Mouse (Mus musculus) MEL (cell line): Measurements from ENCODE around the gene Dynll2. TPM values are rescaled to one million over a fixed set of nuclear protein-coding genes. Genes with fewer than 3 reads are reported as not detected.

Experiments used
- DNase-seq: peaks from one replicate; pipeline ENCODE4 v3.0.0; 2011; ENCODE audit warnings: low read depth, low spot score
- H3K27ac ChIP-seq: 2 replicates; pipeline ENCODE4 v1.5.1; 2012; ENCODE audit warnings: low read depth, mild to moderate bottlenecking, control low read depth, low read length, moderate library complexity; ENCODE audit not compliant: control insufficient read depth
- H3K27me3 ChIP-seq, 2 experiments: fragments of 150-350 bp in 1 of 2; sonication (generic) in 1 of 2; 2 replicates each; pipeline ENCODE4 v1.6.1; 2012; ENCODE audit warnings: low read length in 2 of 2, mild to moderate bottlenecking in 2 of 2, improper control_type of control experiment in 1 of 2, moderate library complexity in 1 of 2; ENCODE audit not compliant: insufficient read depth in 2 of 2, control insufficient read depth in 1 of 2
- H3K36me3 ChIP-seq, 2 experiments: 2 replicates each; pipeline ENCODE4 v1.6.1; 2012 to 2014; ENCODE audit warnings: low read length in 2 of 2, improper control_type of control experiment in 1 of 2, inconsistent platforms in 1 of 2, mild to moderate bottlenecking in 1 of 2; ENCODE audit not compliant: insufficient read depth in 2 of 2, control insufficient read depth in 1 of 2
- H3K4me1 ChIP-seq, 2 experiments: fragments of 150-350 bp in 1 of 2; sonication (generic) in 1 of 2; 2 replicates each; pipeline ENCODE4 v1.6.1; 2012; ENCODE audit warnings: low read length in 2 of 2, improper control_type of control experiment in 1 of 2, mild to moderate bottlenecking in 1 of 2; ENCODE audit not compliant: insufficient read depth in 2 of 2, control insufficient read depth in 1 of 2
- H3K4me3 ChIP-seq, 2 experiments: fragments of 150-350 bp in 1 of 2; sonication (generic) in 1 of 2; 2 replicates each; pipeline ENCODE4 v1.5.1; 2012; ENCODE audit warnings: low read depth in 2 of 2, low read length in 2 of 2, mild to moderate bottlenecking in 2 of 2, moderate library complexity in 2 of 2, control low read depth in 1 of 2, improper control_type of control experiment in 1 of 2; ENCODE audit not compliant: control insufficient read depth in 1 of 2, insufficient read depth in 1 of 2
- H3K79me2 ChIP-seq: 2 replicates; pipeline ENCODE4 v1.6.1; 2012; ENCODE audit warnings: mild to moderate bottlenecking, low read length, moderate library complexity; ENCODE audit not compliant: control insufficient read depth, poor library complexity, insufficient read depth
- H3K9ac ChIP-seq: 2 replicates; pipeline ENCODE4 v1.6.1; 2012; ENCODE audit warnings: low read depth, mild to moderate bottlenecking, control low read depth, low read length, moderate library complexity; ENCODE audit not compliant: control insufficient read depth, poor library complexity, severe bottlenecking
- H3K9me3 ChIP-seq: fragments of 150-350 bp; sonication (generic); replicated peaks from 2 replicates; pipeline ENCODE4 v1.6.1; 2012; ENCODE audit warnings: mild to moderate bottlenecking, low read length, improper control_type of control experiment, moderate library complexity; ENCODE audit not compliant: insufficient read depth
- ETS1 ChIP-seq: IDR thresholded peaks from 2 replicates; pipeline ENCODE4 v1.6.1; 2012; ENCODE audit warnings: low read depth, mild to moderate bottlenecking, inconsistent platforms, low read length, improper control_type of control experiment, moderate library complexity
- HCFC1 ChIP-seq: IDR thresholded peaks from 2 replicates; pipeline ENCODE4 v1.6.1; 2012; ENCODE audit warnings: low read depth, mild to moderate bottlenecking, inconsistent platforms, low read length, improper control_type of control experiment, moderate library complexity
- MAX ChIP-seq: IDR thresholded peaks from 2 replicates; pipeline ENCODE4 v1.6.1; 2011; ENCODE audit warnings: low read length, improper control_type of control experiment
- MXI1 ChIP-seq: IDR thresholded peaks from 2 replicates; pipeline ENCODE4 v1.6.1; 2011; ENCODE audit warnings: mild to moderate bottlenecking, low read depth, low read length, improper control_type of control experiment
- MYB ChIP-seq: IDR thresholded peaks from 2 replicates; pipeline ENCODE4 v1.6.1; 2011; ENCODE audit warnings: mild to moderate bottlenecking, low read depth, low read length, improper control_type of control experiment
- POLR2AphosphoS2 ChIP-seq: IDR thresholded peaks from 2 replicates; pipeline ENCODE4 v1.6.1; 2011; ENCODE audit warnings: low read length, improper control_type of control experiment
- RCOR1 ChIP-seq: IDR thresholded peaks from 2 replicates; pipeline ENCODE4 v1.6.1; 2012; ENCODE audit warnings: low read depth, mild to moderate bottlenecking, inconsistent platforms, low read length, improper control_type of control experiment
- SIN3A ChIP-seq: IDR thresholded peaks from 2 replicates; pipeline ENCODE4 v1.6.1; 2012; ENCODE audit warnings: low read length, improper control_type of control experiment, inconsistent platforms
- SMC3 ChIP-seq: IDR thresholded peaks from 2 replicates; pipeline ENCODE4 v1.6.1; 2011; ENCODE audit warnings: low read depth, low read length, improper control_type of control experiment
- TBP ChIP-seq: IDR thresholded peaks from 2 replicates; pipeline ENCODE4 v1.8.0; 2011; ENCODE audit warnings: low read depth, low read length, improper control_type of control experiment
- UBTF ChIP-seq: IDR thresholded peaks from 2 replicates; pipeline ENCODE4 v1.6.1; 2012; ENCODE audit warnings: low read depth, mild to moderate bottlenecking, inconsistent platforms, low read length, improper control_type of control experiment, moderate library complexity, borderline replicate concordance; ENCODE audit not compliant: insufficient read depth
- USF1 ChIP-seq: IDR thresholded peaks from 2 replicates; pipeline ENCODE4 v1.6.1; 2014; ENCODE audit warnings: low read depth, mild to moderate bottlenecking, inconsistent platforms, low read length, improper control_type of control experiment, moderate library complexity
- ZC3H11A ChIP-seq: IDR thresholded peaks from 2 replicates; pipeline ENCODE4 v1.6.1; 2012; ENCODE audit warnings: low read depth, mild to moderate bottlenecking, inconsistent platforms, low read length, improper control_type of control experiment
- ZMIZ1 ChIP-seq: IDR thresholded peaks from 2 replicates; pipeline ENCODE4 v1.6.1; 2012; ENCODE audit warnings: low read depth, mild to moderate bottlenecking, inconsistent platforms, low read length, improper control_type of control experiment, moderate library complexity
- ZNF384 ChIP-seq: IDR thresholded peaks from 2 replicates; pipeline ENCODE4 v1.6.1; 2012; ENCODE audit warnings: low read depth, mild to moderate bottlenecking, inconsistent platforms, low read length, improper control_type of control experiment
- polyA plus RNA-seq, 2 experiments: library from polyadenylated mRNA; stranded (reverse) in 1 of 2; unstranded in 1 of 2; fragments of >175 nt in 1 of 2; fragments of >200 nt in 1 of 2; gene quantifications; 2 replicates each; pipeline versions ENCODE4 v1.2.1 to v1.2.4; 2012; ENCODE audit warnings: low replicate concordance in 2 of 2, low read depth in 1 of 2; ENCODE audit not compliant: insufficient read length in 2 of 2, insufficient read depth in 1 of 2, missing spikeins in 1 of 2
- total RNA-seq: library from RNA; depleted of rRNA; stranded (reverse); fragments of 300-350 nt; gene quantifications from 2 replicates; pipeline ENCODE4 v1.2.3, GENCODE M21; 2012

Dynll2 gene
- total and polyA plus RNA-seq, 3 experiments: 38.6 to 124 (median 75.8) TPM

GRCm38 (mm10) chr11:87986831-87987793, at the start of gene Dynll2 (continued):
- TF ChIP-seq USF1 (no peak), ZC3H11A (no peak), MAX (0 out of 2 replicates have a peak, but pooled peaks have one; percentile 23), HCFC1 (peak; percentile 74), MXI1 (peak; percentile 80), MYB (no peak)

DNA sequence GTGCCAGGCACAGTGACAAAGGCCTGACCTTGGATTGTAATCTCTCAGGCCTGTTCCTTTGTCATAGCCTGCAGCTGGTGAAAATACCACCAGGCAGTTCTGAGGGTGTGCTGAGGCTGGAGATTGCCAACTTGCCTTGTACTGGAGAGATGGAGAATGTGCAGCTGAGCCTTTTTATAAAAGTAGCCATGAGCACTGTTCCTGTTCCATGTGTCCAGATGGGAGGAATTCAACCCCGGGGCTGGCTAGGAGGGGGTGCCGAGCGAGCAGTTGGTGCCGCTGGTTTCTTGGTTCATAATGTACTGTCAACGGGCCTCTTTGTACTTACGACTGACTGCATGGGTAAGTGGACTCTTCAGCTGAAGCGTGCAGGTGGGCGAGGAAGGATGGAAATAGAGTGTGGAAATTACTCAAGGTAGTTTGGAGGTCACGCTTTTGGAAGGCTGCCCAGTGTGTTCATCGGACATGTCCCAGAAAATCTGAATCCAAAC, 49.5 kb upstream of the Dynll2 start:
- Histone ChIP-seq H3K36me3 (no peaks in the 10 kb centered on the region), H3K27me3 (no peaks in the 10 kb centered on the region), H3K4me1 (no peaks in the 10 kb centered on the region), H3K79me2 (no peaks in the 10 kb centered on the region), H3K27ac (no peak overlapping the region), H3K9me3 (no peaks in the 10 kb centered on the region), H3K9ac (no peak overlapping the region), H3K4me3 (no peak overlapping the region)
- no peak for DNase-seq
- TF ChIP-seq SMC3: no peak

DNA sequence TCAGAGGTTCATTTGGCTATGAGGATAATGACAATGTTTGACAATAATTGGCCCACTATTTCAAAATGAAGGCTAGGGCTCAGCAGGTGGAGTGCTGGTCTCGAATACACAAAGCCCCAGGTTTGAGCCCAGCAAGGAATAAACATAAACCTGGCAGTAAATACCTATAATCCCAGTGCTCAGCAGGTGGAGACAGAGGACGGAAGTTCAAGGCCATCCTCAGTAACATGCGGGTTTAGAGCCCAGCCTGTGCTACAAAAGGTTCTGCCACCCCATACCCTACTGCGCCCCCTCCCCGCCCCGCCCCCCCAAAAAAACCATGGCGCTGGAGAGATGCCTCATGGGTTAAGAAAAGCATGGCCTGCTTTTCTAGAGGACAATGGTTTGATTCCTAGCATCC, 48.6 kb upstream of the Dynll2 start:
- no peak for TF ChIP-seq HCFC1
- TF ChIP-seq SMC3: no peak
- TF ChIP-seq UBTF: no peak
- no peak for TF ChIP-seq USF1
- no peak for TF ChIP-seq ETS1
- TF ChIP-seq POLR2AphosphoS2: no peak
- TF ChIP-seq ZMIZ1: no peak
- no peak for TF ChIP-seq SIN3A
- no peak for TF ChIP-seq RCOR1
- no peak for TF ChIP-seq TBP
- no peak for TF ChIP-seq ZNF384
- no peak for DNase-seq
- no peaks in the 10 kb centered on the region for H3K27me3 ChIP-seq
- no peaks in the 10 kb centered on the region for H3K4me1 ChIP-seq
- no peak overlapping the region for H3K9ac ChIP-seq
- H3K79me2 ChIP-seq: no peaks in the 10 kb centered on the region
- no peaks in the 10 kb centered on the region for H3K36me3 ChIP-seq
- no peaks in the 10 kb centered on the region for H3K9me3 ChIP-seq
- H3K4me3 ChIP-seq: no peak overlapping the region
- H3K27ac ChIP-seq: no peak overlapping the region
